Mouse (Mus musculus) ovary, postnatal 10 days (tissue): ENCODE results near the gene Mmgt1.

Source experiments
- DNase-seq: peaks from one replicate; pipeline ENCODE4 v3.0.0; 2022; ENCODE audit warnings: low spot score

Gene Mmgt1

GRCm38 (mm10) chrX:56597887-56598640 is at the start of gene Mmgt1:
Gene Mmgt1 (minus strand): TSS chrX:56598069.
- peak; percentile 61 for DNase-seq

- DNase-seq, result no peak
Measured at GRCm38 (mm10) chrX:56640066-56640465, 42.2 kb upstream of the Mmgt1 start.

- no peak for DNase-seq
Measured at GRCm38 (mm10) chrX:56636185-56636584, 38.3 kb upstream of the Mmgt1 start.

GRCm38 (mm10) chrX:56615236-56615635 is 17.4 kb upstream of the Mmgt1 start:
- DNase-seq, result no peak

GRCm38 (mm10) chrX:56610318-56610694 is 12.4 kb upstream of the Mmgt1 start:
- DNase-seq, result no peak

GRCm38 (mm10) chrX:56609623-56610317 is 11.9 kb upstream of the Mmgt1 start, which contains the start of gene Slc9a6:
Gene Slc9a6 (plus strand): TSS chrX:56609757.
- DNase-seq, result peak; percentile 15

- DNase-seq, result no peak
Measured at GRCm38 (mm10) chrX:56609285-56609622, 11.4 kb upstream of the Mmgt1 start.

- DNase-seq, result no peak
Measured at GRCm38 (mm10) chrX:56607032-56607710, 9.3 kb upstream of the Mmgt1 start.

GRCm38 (mm10) chrX:56606536-56606935 is 8.7 kb upstream of the Mmgt1 start:
- no peak for DNase-seq

GRCm38 (mm10) chrX:56597219-56597886 is 516 bp downstream of the Mmgt1 start:
- DNase-seq, result no peak

GRCm38 (mm10) chrX:56578200-56578599 is 19.7 kb downstream of the Mmgt1 start:
- no peak for DNase-seq

- DNase-seq, result no peak
Measured at GRCm38 (mm10) chrX:56572465-56572864, 25.4 kb downstream of the Mmgt1 start.

- no peak for DNase-seq
Measured at GRCm38 (mm10) chrX:56553584-56553983, 44.3 kb downstream of the Mmgt1 start.

- DNase-seq, result no peak
Measured at GRCm38 (mm10) chrX:56549506-56549905, 48.4 kb downstream of the Mmgt1 start, which contains the start of gene Gm648. Gene Gm648 (minus strand): TSS chrX:56549606.

- DNase-seq, result no peak
Measured at GRCm38 (mm10) chrX:56537162-56537561, 60.7 kb downstream of the Mmgt1 start.
